Mouse (Mus musculus) erythroid progenitor cell, adult 5-6 weeks (primary cell): ENCODE results near the gene Riox1. TPM values are rescaled to one million over a fixed set of nuclear protein-coding genes. Genes with fewer than 3 reads are reported as not detected.
"Not testable (repeated sequence)": the region's sequence is repeated elsewhere in the genome, so short reads cannot be mapped to it uniquely, and the experiment has no call there.

ENCODE experiments used
- ATAC-seq: replicated peaks from 2 replicates; pipeline ENCODE4 v1.8.0; 2016; ENCODE audit warnings: moderate number of reproducible peaks, mild to moderate bottlenecking, moderate TSS enrichment, inconsistent platforms; ENCODE audit not compliant: poor library complexity, low FRiP score, severe bottlenecking
- total RNA-seq, 2 experiments: library from RNA; stranded (forward) in 1 of 2; stranded (reverse) in 1 of 2; fragments of 150-400 nt in 1 of 2; fragments of 186-747, 209-891 nt in 1 of 2; gene quantifications; 2 replicates each; pipeline versions ENCODE4 v1.2.3 to v1.2.4; 2015 to 2017; ENCODE audit warnings: low replicate concordance in 2 of 2

Riox1 gene
- total RNA-seq, 2 experiments from 2014 or later: 2.0 to 6.7 TPM

- ATAC-seq: no peak
Observed at GRCm38 (mm10) chr12:83947260-83947811, 3.1 kb upstream of the Riox1 start.

- peak; percentile 46; the same call in 1 of the 2 replicates for ATAC-seq
Observed at GRCm38 (mm10) chr12:83949043-83949442, 1.4 kb upstream of the Riox1 start.

GRCm38 (mm10) chr12:83949776-83950492 is 474 bp upstream of the Riox1 start:
- ATAC-seq: no peak

- no peak for ATAC-seq
Observed at GRCm38 (mm10) chr12:83950840-83951701, 663 bp downstream of the Riox1 start.

- no peak for ATAC-seq
Observed at GRCm38 (mm10) chr12:83951711-83952575, 1.5 kb downstream of the Riox1 start.

- ATAC-seq: no peak
Observed at GRCm38 (mm10) chr12:83958278-83958677, 7.9 kb downstream of the Riox1 start.

- no peak for ATAC-seq
Observed at GRCm38 (mm10) chr12:83965235-83965634, 14.8 kb downstream of the Riox1 start.

GRCm38 (mm10) chr12:83972117-83972516 is 21.7 kb downstream of the Riox1 start:
- ATAC-seq: no peak

- ATAC-seq: no peak
Observed at GRCm38 (mm10) chr12:83978862-83979261, 28.5 kb downstream of the Riox1 start.

- no peak for ATAC-seq
Observed at GRCm38 (mm10) chr12:83981615-83982014, 31.2 kb downstream of the Riox1 start.

GRCm38 (mm10) chr12:83984752-83985151 is 34.3 kb downstream of the Riox1 start, which contains the start of gene Heatr4:
Gene Heatr4 (minus strand): TSS chr12:83984852.
- ATAC-seq: no peak

GRCm38 (mm10) chr12:83987242-83987582 is 36.8 kb downstream of the Riox1 start:
- ATAC-seq: no peak

- ATAC-seq: peak; percentile 54
Observed at GRCm38 (mm10) chr12:83987583-83988441, 37.4 kb downstream of the Riox1 start, which contains the start of gene Acot2. Gene Acot2 (plus strand): TSS chr12:83987861.

GRCm38 (mm10) chr12:83988483-83988882 is 38.1 kb downstream of the Riox1 start:
- ATAC-seq: no peak

GRCm38 (mm10) chr12:83989378-83989777 is 39.0 kb downstream of the Riox1 start:
- ATAC-seq: no peak

- no peak for ATAC-seq
Observed at GRCm38 (mm10) chr12:83997221-83997620, 46.8 kb downstream of the Riox1 start.

GRCm38 (mm10) chr12:83998341-83999107 is 48.1 kb downstream of the Riox1 start:
- no peak for ATAC-seq

GRCm38 (mm10) chr12:83999237-83999636 is 48.8 kb downstream of the Riox1 start:
- ATAC-seq: not testable (repeated sequence)
